Mouse (Mus musculus): ENCODE measurements around the gene Spcs3. TPM values are rescaled to one million over a fixed set of nuclear protein-coding genes. Genes with fewer than 3 reads are reported as not detected.

The Spcs3 gene
- total RNA-seq, 2 experiments from 2014 or later: 38.3 to 40.5 TPM

GRCm38 (mm10) chr8:54509221-54509721 lies 20.5 kb downstream of the Spcs3 start:
- ATAC-seq (replicated peaks; ENCODE audit: low FRiP score, poor library complexity, severe bottlenecking): peak; percentile 63

GRCm38 (mm10) chr8:54508814-54509213 lies 21.0 kb downstream of the Spcs3 start:
- ATAC-seq (replicated peaks; ENCODE audit: low FRiP score, poor library complexity, severe bottlenecking): no peak

GRCm38 (mm10) chr8:54508096-54508456 lies 21.7 kb downstream of the Spcs3 start:
- ATAC-seq (replicated peaks; ENCODE audit: low FRiP score, poor library complexity, severe bottlenecking): no peak

- peak; percentile 83 for ATAC-seq (replicated peaks; ENCODE audit: low FRiP score, poor library complexity, severe bottlenecking)
These were observed 22.2 kb downstream of the Spcs3 start for GRCm38 (mm10) chr8:54507428-54508095.

- no peak for ATAC-seq (replicated peaks; ENCODE audit: low FRiP score, poor library complexity, severe bottlenecking)
These were observed 24.7 kb downstream of the Spcs3 start for GRCm38 (mm10) chr8:54505060-54505459.

GRCm38 (mm10) chr8:54503104-54503503 lies 26.7 kb downstream of the Spcs3 start:
- ATAC-seq (replicated peaks; ENCODE audit: low FRiP score, poor library complexity, severe bottlenecking): no peak

GRCm38 (mm10) chr8:54493915-54494314 lies 35.9 kb downstream of the Spcs3 start:
- no peak for ATAC-seq (replicated peaks; ENCODE audit: low FRiP score, poor library complexity, severe bottlenecking)

GRCm38 (mm10) chr8:54493110-54493509 lies 36.7 kb downstream of the Spcs3 start:
- ATAC-seq (replicated peaks; ENCODE audit: low FRiP score, poor library complexity, severe bottlenecking): peak; percentile 75

- ATAC-seq (replicated peaks; ENCODE audit: low FRiP score, poor library complexity, severe bottlenecking): no peak
These were observed 37.9 kb downstream of the Spcs3 start for GRCm38 (mm10) chr8:54491934-54492333.

GRCm38 (mm10) chr8:54491057-54491690 lies 38.6 kb downstream of the Spcs3 start:
- ATAC-seq (replicated peaks; ENCODE audit: low FRiP score, poor library complexity, severe bottlenecking): no peak

- no peak for ATAC-seq (replicated peaks; ENCODE audit: low FRiP score, poor library complexity, severe bottlenecking)
These were observed 41.4 kb downstream of the Spcs3 start for GRCm38 (mm10) chr8:54488437-54488836.

GRCm38 (mm10) chr8:54486555-54487273 lies 43.1 kb downstream of the Spcs3 start:
- no peak for ATAC-seq (replicated peaks; ENCODE audit: low FRiP score, poor library complexity, severe bottlenecking)

Other genes with a start within 250 kb of the Spcs3 start
- not detected in 2 replicates for gene Asb5, start 418 bp downstream of the Spcs3 start, total RNA-seq (2015; ENCODE audit: low replicate concordance)
- not detected in 2 replicates for gene Asb5, start 418 bp downstream of the Spcs3 start, total RNA-seq (2017; ENCODE audit: low replicate concordance)
- not detected in 2 replicates for gene Spata4, start 70.8 kb upstream of the Spcs3 start, total RNA-seq (2015; ENCODE audit: low replicate concordance)
- gene Spata4, start 70.8 kb upstream of the Spcs3 start, total RNA-seq (2017; ENCODE audit: low replicate concordance): not detected in 2 replicates

Data from erythroblast, adult 5-6 weeks (primary cell).